Mouse (Mus musculus) splenic B cell, adult 2 months (primary cell): ENCODE results near the gene Tmsb15a.
"Not testable (repeated sequence)": the region's sequence is repeated elsewhere in the genome, so short reads cannot be mapped to it uniquely, and the experiment has no call there.

ENCODE experiments used
- DNase-seq: peaks from one replicate; pipeline ENCODE4 v3.0.0-alpha.2; 2011; ENCODE audit warnings: low read depth, low spot score
- H3K27me3 ChIP-seq: 2 replicates; pipeline ENCODE4 v1.6.1; 2012; ENCODE audit warnings: mild to moderate bottlenecking, low read length, moderate library complexity, mixed read lengths; ENCODE audit not compliant: control insufficient read depth, poor library complexity, insufficient read depth, severe bottlenecking
- H3K36me3 ChIP-seq: 2 replicates; pipeline ENCODE4 v1.6.1; 2012; ENCODE audit warnings: mild to moderate bottlenecking, low read length, moderate library complexity, mixed read lengths; ENCODE audit not compliant: control insufficient read depth, poor library complexity, insufficient read depth, severe bottlenecking

The Tmsb15a gene

DNA sequence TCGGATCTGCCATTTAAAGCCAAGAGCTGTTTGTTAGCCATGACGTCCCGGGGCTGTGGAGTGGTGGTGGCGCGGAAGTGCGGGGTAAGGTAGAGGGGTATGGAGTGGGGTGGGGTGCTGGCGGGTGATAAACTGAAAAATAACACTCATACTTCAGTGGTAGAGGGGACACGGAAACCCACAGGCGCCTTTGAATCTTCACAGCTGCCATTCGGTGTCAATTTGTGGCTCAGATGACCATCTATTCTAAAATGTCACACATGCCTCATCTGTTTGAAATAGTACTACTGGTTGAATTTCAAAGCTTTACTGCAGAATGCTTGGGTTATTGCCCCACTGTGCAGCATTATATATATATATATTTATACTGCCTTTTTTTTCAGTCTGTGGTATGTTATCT lies at the start of gene Tmsb15a:
TSS of gene Tmsb15a (minus strand) at position 101 of the 400 bp plus-strand sequence.
- DNase-seq = no peak
- H3K36me3 ChIP-seq = no peaks in the 10 kb centered on the region
- H3K27me3 ChIP-seq = no peaks in the 10 kb centered on the region

DNA sequence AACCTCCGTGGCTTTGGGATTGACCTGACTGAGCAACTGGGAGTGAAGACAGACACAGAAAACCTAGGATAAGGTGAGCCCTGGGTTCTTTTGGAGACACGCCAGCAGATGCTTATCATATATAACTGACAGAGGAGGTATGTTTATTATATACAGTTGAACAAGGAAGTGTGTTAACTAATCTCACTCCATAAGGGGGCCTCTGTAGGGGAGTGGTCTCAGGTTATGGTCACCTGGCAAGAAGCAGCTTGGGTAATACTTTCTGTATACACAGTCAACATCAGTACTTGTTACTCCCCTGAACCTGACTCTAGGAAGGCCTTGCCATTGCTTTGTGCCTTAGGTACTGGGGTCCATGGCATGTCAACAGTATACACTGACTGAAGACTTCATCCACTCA lies 43.5 kb upstream of the Tmsb15a start:
- Histone ChIP-seq H3K36me3 (no peaks in the 10 kb centered on the region), H3K27me3 (no peaks in the 10 kb centered on the region)
- DNase-seq = no peak

DNA sequence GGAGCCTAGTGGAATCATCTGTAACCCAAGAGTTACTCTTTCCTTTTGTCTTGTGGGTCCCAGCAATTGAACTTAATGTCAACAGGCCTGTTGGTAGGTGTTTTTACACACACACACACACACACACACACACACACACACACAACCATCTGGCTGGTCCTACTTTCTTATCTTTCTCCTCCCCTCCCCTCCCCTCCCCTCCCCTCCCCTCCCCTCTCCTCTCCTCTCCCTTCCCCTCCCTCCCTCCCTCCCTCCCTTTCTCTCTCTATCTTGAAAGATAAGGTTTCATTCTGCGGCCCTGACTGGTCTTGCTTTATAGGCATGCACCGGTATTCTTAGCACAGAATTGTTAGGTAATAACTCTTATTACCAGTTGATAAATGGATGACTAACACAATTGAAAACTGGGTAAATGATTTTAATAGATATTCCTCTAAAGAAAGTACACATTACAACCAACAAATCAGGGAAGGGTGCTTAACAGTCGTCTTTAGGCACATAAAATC lies 43.0 kb upstream of the Tmsb15a start:
- Histone ChIP-seq H3K36me3 (no peaks in the 10 kb centered on the region), H3K27me3 (no peaks in the 10 kb centered on the region)
- no peak for DNase-seq

DNA sequence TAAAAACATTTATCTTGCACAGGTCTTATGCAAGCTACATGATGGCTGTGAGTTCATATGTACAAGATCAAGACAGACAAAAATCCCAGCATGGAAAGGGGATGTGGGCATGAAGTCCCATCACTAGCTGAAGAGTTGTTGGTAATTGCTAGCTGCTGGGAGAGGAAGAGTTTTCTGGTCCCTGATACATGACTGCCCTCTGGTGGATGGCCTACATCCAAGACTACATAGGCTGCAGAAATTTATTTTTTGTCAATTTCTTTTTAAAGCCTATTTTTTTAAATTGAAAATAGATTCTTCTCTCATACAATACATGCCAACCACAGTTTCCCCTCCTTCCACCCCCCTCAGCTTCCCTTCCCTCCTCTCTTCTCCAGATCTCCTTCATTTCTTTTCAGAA lies 36.6 kb upstream of the Tmsb15a start:
- peak; percentile 34 for DNase-seq
- Histone ChIP-seq H3K36me3 (no peaks in the 10 kb centered on the region), H3K27me3 (no peaks in the 10 kb centered on the region)

DNA sequence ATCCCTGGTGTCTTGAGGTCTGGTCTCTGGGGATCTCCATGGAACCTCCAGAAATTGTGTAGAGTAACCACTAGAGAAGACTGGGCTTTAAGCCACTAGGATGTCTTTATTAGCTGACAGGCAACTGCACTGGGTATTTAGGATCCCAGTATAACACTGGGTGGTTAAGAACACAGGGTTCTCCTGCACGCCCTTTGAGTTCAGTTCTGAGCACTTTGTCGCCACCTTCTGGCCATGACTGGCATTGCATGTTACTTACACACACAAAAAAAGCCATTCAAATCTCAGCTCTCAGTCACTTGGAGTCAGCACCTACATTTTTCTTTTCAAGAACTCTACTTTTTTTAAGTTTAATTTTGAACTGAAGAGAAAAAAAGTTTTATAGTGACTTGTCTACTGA lies 27.8 kb upstream of the Tmsb15a start:
- H3K36me3 ChIP-seq = no peaks in the 10 kb centered on the region
- DNase-seq = peak; percentile 80
- no peaks in the 10 kb centered on the region for H3K27me3 ChIP-seq

DNA sequence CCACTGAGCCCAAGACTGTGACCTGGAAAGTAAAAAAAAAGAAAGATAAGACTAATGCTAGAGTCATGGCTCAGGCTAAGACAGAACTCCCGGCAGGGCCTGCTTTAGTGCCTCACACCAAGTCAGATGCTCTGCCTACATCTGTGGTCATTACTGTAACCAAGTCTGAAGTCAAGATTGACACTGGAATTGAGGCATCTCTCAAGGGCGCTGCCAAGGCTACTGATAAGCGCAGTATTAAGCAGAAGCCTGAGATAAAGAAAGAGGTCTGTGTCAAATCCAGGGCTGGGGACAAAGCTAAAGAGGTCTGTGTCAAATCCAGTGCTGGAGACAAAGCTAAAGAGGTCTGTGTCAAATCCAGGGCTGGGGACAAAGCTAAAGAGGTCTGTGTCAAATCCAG lies 20.3 kb upstream of the Tmsb15a start:
- H3K36me3 ChIP-seq, H3K27me3 ChIP-seq, DNase-seq: not testable (repeated sequence)

DNA sequence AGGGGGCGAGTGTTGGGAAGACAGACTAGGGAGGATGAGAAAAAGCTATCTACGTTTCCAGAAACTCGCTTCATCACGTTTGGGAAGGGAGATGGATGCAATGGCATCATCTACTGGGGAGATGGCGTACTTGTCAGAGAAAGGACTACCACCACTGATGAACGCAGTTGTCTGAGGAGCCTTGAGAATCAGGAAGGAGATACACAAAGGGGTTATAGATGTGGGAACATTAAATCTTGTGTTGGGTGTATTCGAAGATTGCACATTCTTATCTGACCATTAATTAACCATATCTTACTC lies 17.9 kb upstream of the Tmsb15a start:
- Histone ChIP-seq H3K36me3 (peaks cover 2% of the 10 kb centered on the region; the same call in 1 of the 2 replicates), H3K27me3 (no peaks in the 10 kb centered on the region)
- DNase-seq = no peak

DNA sequence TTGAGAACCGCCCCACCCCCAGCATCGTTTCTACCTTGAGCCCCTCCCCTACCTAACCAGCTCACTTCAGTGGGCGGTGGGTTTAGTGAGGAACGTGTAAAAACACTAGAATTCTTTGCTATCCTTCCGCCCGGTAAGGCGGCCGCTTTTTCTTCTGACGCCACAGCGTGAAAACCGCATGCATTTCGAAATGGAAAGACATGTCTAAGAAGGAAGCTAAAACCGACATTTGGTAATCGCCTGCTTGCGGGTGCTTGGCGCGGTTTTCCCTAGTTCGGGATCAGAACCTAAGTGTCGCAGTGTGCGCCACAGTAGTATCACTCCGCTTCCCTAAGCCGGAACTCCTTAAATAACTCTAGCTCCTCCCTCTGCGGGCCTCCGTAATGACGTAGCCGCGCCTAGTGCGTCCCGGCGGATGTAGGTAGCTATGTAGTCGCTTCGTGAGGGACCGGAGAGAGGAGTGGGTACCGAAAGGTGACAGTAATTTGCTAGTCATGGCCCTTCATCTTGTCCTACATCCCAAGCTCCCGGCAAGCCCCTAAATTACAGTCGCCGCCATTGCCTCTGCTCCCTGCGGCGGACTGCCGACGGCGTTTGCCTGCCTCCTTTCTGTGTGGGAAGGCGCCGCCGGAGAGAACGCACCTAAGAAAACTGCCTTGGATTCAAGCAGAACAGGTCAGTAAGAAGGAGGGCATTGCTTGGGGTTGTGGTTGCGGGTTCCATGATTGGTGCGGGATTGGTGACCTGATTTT lies 17.4 kb upstream of the Tmsb15a start, which contains the start of the genes Armcx5 and Gprasp1:
TSS of gene Armcx5 (plus strand) at position 430 of the 752 bp plus-strand sequence.
TSS of gene Gprasp1 (plus strand) at position 430 of the 752 bp plus-strand sequence.
- Histone ChIP-seq H3K36me3 (peaks cover 2% of the 10 kb centered on the region; the same call in 1 of the 2 replicates), H3K27me3 (no peaks in the 10 kb centered on the region)
- DNase-seq = peak; percentile 90

DNA sequence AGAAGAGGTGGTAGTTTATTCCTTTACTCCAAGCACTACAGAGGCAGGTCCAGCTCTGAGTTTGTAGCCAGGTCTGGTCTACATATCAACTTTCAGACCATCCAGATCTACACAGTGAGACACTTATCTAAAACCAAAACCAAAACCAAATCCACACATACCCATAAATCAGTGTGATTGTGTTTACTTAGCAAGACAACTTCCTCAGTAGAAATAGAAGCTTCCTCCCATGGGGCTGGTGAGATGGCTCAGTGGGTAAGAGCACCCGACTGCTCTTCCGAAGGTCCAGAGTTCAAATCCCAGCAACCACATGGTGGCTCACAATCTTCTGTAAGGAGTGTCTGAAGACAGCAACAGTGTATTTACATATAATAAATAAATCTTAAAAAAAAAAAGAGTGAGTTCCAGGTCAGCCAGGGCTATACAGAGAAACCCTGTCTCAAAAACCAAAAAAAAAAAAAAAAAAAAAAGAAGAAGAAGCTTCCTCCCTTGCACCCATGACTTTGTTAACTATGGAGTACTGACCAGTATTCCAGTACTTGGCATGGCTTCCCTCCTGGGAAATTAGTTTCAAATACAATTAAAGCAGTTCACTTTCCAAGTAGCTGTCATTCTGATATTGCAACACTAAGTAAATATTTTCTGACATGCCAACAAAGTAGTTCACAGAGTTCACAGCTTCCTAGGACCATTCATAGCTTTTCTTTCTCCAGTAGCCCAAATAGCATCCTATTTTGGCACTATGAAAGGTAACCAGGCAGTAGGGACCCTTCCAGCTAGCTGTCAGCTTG lies 13.9 kb upstream of the Tmsb15a start:
- DNase-seq = peak; percentile 75
- no peaks in the 10 kb centered on the region for H3K36me3 ChIP-seq
- no peaks in the 10 kb centered on the region for H3K27me3 ChIP-seq

DNA sequence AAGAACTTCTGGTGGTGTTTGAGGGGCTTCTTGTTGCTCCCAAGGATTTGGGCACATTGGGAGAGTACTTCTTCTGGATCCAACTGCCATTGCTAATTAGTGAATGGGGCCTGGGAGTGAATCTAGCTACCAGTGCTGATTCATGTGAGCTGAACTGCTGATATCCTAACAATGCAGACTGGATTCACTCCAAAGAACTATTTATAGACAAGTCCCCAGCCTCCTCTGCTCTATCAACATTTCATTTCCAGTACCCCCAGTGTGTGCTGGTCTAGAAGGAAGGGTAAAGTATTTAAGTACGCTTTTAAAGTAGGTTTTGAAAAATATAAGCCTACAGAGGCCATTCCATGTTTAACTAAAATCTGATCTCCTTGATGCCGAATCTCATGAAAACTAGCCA lies 12.2 kb downstream of the Tmsb15a start:
- Histone ChIP-seq H3K36me3 (no peaks in the 10 kb centered on the region), H3K27me3 (no peaks in the 10 kb centered on the region)
- no peak for DNase-seq

DNA sequence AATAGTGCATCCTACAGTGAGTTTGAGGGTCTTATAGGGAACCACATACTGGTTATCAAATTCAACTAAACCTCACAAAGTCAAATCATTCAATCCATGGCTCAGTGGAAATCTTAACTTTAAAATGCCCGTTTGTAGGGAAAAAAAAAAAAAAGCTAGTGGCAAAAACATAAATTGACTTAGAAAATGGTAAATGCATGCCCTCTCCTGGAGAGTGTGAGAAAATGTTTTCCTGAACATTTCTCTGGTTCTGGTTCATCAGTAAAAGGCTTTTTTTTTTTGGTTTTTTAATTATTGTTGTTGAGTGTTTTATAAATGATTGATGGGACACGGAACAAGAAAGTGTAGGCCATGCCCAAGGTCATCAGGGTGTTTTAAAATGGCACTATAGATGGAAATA lies 20.7 kb downstream of the Tmsb15a start:
- no peaks in the 10 kb centered on the region for H3K36me3 ChIP-seq
- H3K27me3 ChIP-seq = no peaks in the 10 kb centered on the region; the same call in 1 of the 2 replicates
- DNase-seq = no peak

DNA sequence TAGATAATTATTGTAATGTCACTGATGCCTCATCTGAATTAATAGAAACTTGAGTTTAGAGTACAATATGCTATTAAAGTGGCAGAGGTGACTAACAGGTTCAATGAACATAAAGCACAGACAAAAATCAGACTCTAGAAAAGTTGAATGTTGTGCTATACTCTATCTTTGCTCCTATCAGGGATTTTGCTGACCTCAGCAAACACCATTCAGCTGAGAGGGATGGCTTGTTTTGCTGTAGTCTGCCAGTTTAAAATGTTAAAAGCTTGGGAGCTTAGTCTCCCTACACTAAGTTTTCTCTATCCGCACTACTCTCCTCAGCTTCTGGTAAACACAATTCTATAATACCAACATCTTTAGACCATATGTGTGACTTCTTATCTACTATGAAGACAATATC lies 21.9 kb downstream of the Tmsb15a start:
- Histone ChIP-seq H3K27me3 (no peaks in the 10 kb centered on the region; the same call in 1 of the 2 replicates), H3K36me3 (no peaks in the 10 kb centered on the region)
- no peak for DNase-seq

DNA sequence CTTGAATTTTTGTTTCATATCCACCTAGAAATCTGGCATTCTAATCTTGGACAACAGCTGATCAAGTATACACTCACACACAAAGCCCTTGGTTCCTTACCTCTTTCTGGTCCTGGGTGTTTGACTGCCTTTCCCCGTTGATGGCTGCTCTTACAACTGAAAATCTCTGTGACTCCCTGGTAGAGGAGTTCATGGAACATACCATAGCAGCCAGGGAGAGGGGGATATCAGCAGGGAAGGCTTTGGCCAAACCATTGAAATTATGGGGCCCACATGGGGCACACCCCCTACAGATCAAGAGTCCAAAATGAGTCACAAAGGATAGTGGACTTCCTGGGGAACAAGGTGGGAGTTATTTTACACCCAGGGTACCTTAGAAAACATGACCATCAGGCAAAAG lies 31.4 kb downstream of the Tmsb15a start, which contains the start of gene Tcp11x2:
TSS of gene Tcp11x2 (minus strand) at position 158 of the 400 bp plus-strand sequence.
- no peak for DNase-seq
- Histone ChIP-seq H3K36me3 (no peaks in the 10 kb centered on the region), H3K27me3 (no peaks in the 10 kb centered on the region)

DNA sequence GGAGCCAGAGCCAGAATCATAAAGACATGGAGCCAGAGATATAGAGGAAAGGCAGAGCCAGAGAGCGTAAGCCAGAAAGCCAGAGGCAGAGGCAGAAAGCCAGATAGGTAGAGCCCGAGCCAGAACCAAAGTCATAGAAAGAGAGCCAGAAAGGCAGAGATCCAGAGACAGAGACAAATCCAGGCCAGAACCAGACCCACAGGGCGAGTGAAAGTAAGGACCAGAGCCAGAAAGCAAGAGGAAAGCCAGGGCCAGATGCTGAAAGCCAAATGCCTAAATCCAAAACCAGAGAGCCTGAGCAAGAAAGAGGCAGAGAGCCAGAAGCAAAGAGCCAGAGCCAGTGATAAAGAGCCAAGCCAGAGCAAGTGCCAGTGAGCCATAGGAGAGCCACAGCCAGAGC lies 37.3 kb downstream of the Tmsb15a start:
- no peak for DNase-seq
- Histone ChIP-seq H3K27me3 (no peaks in the 10 kb centered on the region), H3K36me3 (no peaks in the 10 kb centered on the region)

DNA sequence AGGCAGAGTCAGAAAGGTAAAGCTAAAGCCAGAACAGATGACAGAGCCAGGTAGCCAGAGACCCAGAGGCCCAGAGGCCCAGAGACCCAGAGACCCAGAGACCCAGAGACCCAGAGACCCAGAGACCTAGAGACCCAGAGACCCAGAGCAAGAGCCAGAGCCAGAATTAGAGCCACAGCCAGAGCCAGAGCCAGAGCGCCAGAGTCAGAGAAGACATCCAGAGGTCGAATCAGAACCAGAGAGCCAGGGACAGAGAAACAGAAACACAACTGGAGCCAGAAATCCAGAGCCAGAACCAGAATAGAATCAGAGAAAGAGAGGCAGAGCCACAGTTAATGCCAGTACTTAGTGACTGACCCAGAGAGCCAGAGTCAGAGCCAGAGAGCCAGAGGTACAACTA lies 43.2 kb downstream of the Tmsb15a start:
- Histone ChIP-seq H3K36me3 (no peaks in the 10 kb centered on the region), H3K27me3 (no peaks in the 10 kb centered on the region)
- DNase-seq = no peak
